Mouse (Mus musculus): ENCODE results near the gene Ctsk. TPM values are rescaled to one million over a fixed set of nuclear protein-coding genes. Genes with fewer than 3 reads are reported as not detected.
A peak's percentile ranks its signal among the peaks of the same experiment; 100 is the strongest.

Ctsk gene
- polyA plus RNA-seq (2014; fragmentation: Nextera tagmentation; extraction: Ambion mirVana), result 2.6 and 2.8 TPM in 2 replicates

DNA sequence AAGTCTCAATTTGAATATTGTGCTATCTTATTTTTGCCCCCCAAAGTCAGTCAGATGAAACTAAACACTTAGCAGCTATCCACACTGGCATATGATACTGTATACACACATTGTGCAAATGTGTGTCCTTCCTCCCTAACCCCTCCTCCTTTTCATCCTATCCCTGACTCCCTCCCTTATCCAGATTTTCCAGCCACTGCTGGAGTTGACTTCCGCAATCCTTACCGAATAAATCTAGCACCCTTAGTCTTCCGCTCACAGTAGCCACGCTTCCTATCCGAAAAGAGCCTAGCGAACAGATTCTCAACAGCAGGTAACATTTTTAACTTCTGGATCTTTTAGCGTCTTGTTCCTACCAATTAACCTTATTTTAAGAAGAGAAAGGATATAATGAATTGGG, at the start of gene Ctsk:
Gene Ctsk (plus strand): TSS at position 233 of the 400 bp plus-strand sequence.
- H3K27ac ChIP-seq (ENCODE audit: low read depth), result peak within 1 kb of the TSS; percentile 18; the same call in 1 of the 2 replicates
- H3K9me3 ChIP-seq (ENCODE audit: low read depth, low read length), result no peaks in the 10 kb centered on the region
- H3K9ac ChIP-seq, result no peak within 1 kb of the TSS; the same call in 1 of the 2 replicates
- 70% methylated on average over 7 of the region's 7 CpGs for WGBS
- DNase-seq, result peak; percentile 32
- ATAC-seq (ENCODE audit: insufficient read depth), result no peak
- no peaks in the 10 kb centered on the region for H3K4me1 ChIP-seq (ENCODE audit: insufficient read depth)
- TF ChIP-seq CTCF (IDR thresholded peaks at IDR 0.05; ENCODE audit: low read depth), result no peak
- peak within 1 kb of the TSS; percentile 39; the same call in 1 of the 2 replicates for H3K4me2 ChIP-seq
- H3K36me3 ChIP-seq (ENCODE audit: insufficient read depth), result peaks cover 26% of the 10 kb centered on the region
- H3K27me3 ChIP-seq (ENCODE audit: insufficient read depth, low read length), result no peaks in the 10 kb centered on the region
- H3K4me3 ChIP-seq (ENCODE audit: low read depth, low read length), result no peak within 1 kb of the TSS; the same call in 1 of the 2 replicates

DNA sequence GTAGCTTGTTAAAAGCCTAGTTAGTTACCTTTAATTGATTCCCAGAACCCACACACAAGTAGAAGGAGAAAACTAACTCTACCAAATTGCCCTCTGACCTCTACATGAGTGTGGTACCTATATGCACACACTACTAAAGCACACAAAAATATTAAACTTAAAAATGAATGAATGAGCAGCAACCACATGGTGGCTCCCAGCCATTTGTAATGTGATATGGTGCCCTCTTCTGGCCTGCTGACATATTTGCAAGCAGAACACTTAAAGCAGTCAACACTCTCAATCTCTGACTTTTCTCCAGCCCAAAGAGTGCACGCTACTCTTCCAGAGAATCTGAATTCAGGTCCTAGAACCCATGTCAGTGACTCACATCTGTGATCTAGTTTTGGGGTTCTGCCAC, 48.6 kb upstream of the Ctsk start:
- TF ChIP-seq CTCF (IDR thresholded peaks at IDR 0.05; ENCODE audit: low read depth), result peak; percentile 78
- peaks cover 46% of the 10 kb centered on the region for H3K36me3 ChIP-seq (ENCODE audit: insufficient read depth)
- WGBS, result 49% methylated on average over 1 of the region's 1 CpGs
- H3K4me2 ChIP-seq, result no peak overlapping the region
- H3K9ac ChIP-seq, result no peak overlapping the region
- DNase-seq (peak; percentile 78), ATAC-seq (ENCODE audit: insufficient read depth) (no peak)
- H3K4me1 ChIP-seq (ENCODE audit: insufficient read depth), result no peaks in the 10 kb centered on the region
- no peaks in the 10 kb centered on the region for H3K27me3 ChIP-seq (ENCODE audit: insufficient read depth, low read length)
- no peak overlapping the region for H3K27ac ChIP-seq (ENCODE audit: low read depth)
- H3K9me3 ChIP-seq (ENCODE audit: low read depth, low read length), result no peaks in the 10 kb centered on the region
- no peak overlapping the region for H3K4me3 ChIP-seq (ENCODE audit: low read depth, low read length)

DNA sequence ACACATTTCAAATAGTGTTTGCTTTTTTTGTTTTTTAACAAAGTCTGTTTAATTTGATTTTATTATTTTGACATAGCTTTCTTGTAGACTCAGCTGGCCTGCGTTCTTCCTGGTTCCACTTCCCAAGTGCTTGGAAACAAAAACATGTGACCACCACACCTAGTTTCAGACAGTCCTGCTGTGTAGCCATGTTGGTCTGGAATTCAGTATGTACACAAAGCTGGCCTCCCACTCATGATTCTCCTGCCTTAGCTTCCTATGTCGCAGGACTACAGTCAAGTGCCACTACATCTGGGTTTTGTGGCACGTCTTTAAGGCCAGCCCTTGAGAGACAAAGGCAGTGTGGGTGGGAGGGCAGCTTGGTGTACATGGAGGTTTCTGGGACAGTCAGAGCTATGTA, 48.1 kb upstream of the Ctsk start:
- Histone ChIP-seq H3K4me3 (ENCODE audit: low read depth, low read length) (no peak overlapping the region), H3K36me3 (ENCODE audit: insufficient read depth) (peaks cover 46% of the 10 kb centered on the region), H3K9me3 (ENCODE audit: low read depth, low read length) (no peaks in the 10 kb centered on the region), H3K4me1 (ENCODE audit: insufficient read depth) (no peaks in the 10 kb centered on the region), H3K9ac (no peak overlapping the region), H3K27ac (ENCODE audit: low read depth) (no peak overlapping the region), H3K27me3 (ENCODE audit: insufficient read depth, low read length) (no peaks in the 10 kb centered on the region), H3K4me2 (no peak overlapping the region)
- 74% methylated on average over 3 of the region's 3 CpGs for WGBS
- no peak; the same call in 1 of the 2 replicates for ATAC-seq (ENCODE audit: insufficient read depth)
- DNase-seq, result no peak
- no peak for TF ChIP-seq CTCF (IDR thresholded peaks at IDR 0.05; ENCODE audit: low read depth)

DNA sequence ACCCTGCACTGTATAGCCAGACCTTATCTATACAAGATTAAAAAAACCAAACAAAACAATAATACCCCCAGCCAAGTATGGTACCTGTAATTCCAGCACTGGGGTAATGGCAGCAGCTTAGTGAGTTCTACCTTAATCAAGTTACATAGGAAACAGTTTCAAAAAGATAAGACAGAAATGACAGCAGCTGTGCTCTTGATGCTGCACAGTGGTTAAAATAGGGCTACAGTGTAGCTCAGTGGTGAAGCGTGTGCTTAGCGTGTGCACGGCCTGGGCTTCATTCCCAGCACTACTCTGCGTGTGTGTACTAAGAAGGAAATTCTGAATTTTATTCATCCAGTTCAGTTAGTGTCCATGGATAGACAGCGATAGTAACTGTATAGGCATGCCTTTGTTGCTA, 42.7 kb upstream of the Ctsk start:
- TF ChIP-seq CTCF (IDR thresholded peaks at IDR 0.05; ENCODE audit: low read depth), result no peak
- H3K9me3 ChIP-seq (ENCODE audit: low read depth, low read length), result no peaks in the 10 kb centered on the region
- no peak overlapping the region for H3K27ac ChIP-seq (ENCODE audit: low read depth)
- no peak for DNase-seq
- H3K4me1 ChIP-seq (ENCODE audit: insufficient read depth), result no peaks in the 10 kb centered on the region
- H3K4me3 ChIP-seq (ENCODE audit: low read depth, low read length), result no peak overlapping the region
- peaks cover 42% of the 10 kb centered on the region for H3K36me3 ChIP-seq (ENCODE audit: insufficient read depth)
- H3K9ac ChIP-seq, result no peak overlapping the region
- no peak overlapping the region for H3K4me2 ChIP-seq
- 93% methylated on average over 5 of the region's 5 CpGs for WGBS
- H3K27me3 ChIP-seq (ENCODE audit: insufficient read depth, low read length), result no peaks in the 10 kb centered on the region
- ATAC-seq (ENCODE audit: insufficient read depth), result no peak

DNA sequence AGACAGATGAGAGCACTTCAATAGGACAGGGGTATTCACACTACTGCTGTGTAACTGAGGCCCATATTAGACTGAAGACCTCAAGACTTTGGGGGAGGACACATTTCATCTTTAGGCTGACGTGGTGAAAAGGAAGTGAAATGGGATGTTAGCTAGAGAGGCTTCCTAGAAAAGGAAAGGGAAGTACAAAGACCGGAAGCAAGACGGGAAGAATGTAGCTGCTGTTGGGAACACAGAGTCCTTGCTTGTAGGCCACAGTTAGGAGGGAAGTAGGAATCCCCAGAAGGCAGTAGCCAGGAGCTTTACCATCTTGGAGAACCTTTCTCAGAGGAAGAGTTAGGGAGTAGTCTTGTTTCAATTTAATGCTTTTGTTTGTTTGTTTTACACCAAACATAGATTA, 41.3 kb upstream of the Ctsk start:
- DNase-seq (peak; percentile 11), ATAC-seq (ENCODE audit: insufficient read depth) (no peak)
- Histone ChIP-seq H3K4me3 (ENCODE audit: low read depth, low read length) (no peak overlapping the region), H3K4me2 (no peak overlapping the region), H3K36me3 (ENCODE audit: insufficient read depth) (peaks cover 33% of the 10 kb centered on the region), H3K27me3 (ENCODE audit: insufficient read depth, low read length) (no peaks in the 10 kb centered on the region), H3K9ac (no peak overlapping the region), H3K27ac (ENCODE audit: low read depth) (no peak overlapping the region), H3K9me3 (ENCODE audit: low read depth, low read length) (no peaks in the 10 kb centered on the region), H3K4me1 (ENCODE audit: insufficient read depth) (no peaks in the 10 kb centered on the region)
- TF ChIP-seq CTCF (IDR thresholded peaks at IDR 0.05; ENCODE audit: low read depth), result no peak
- WGBS, result 74% methylated on average over 3 of the region's 3 CpGs

DNA sequence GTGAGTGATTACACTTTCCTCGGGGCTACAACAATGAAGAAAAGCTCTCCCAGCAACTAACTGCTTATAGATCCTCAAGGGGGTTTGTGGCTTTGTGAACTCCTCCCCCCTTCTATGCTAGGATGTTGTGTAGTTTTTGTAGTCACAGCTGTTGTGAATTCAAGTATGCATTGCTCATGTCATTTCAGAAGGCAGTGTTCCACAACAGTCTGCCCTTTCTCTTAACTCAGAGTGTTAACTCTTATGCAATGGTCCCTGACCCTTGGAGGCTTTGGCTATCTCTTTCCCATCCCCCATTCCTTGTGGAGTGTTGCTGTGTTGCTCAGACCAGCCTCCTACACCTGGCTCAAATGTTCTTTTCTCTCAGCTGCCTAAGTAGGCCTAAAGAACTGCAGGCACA, 39.7 kb upstream of the Ctsk start:
- H3K9ac ChIP-seq, result no peak overlapping the region
- no peaks in the 10 kb centered on the region for H3K27me3 ChIP-seq (ENCODE audit: insufficient read depth, low read length)
- 78% methylated on average over 1 of the region's 1 CpGs for WGBS
- ATAC-seq (ENCODE audit: insufficient read depth) (no peak), DNase-seq (no peak)
- H3K27ac ChIP-seq (ENCODE audit: low read depth), result no peak overlapping the region
- no peaks in the 10 kb centered on the region for H3K9me3 ChIP-seq (ENCODE audit: low read depth, low read length)
- H3K4me3 ChIP-seq (ENCODE audit: low read depth, low read length), result no peak overlapping the region
- H3K36me3 ChIP-seq (ENCODE audit: insufficient read depth), result peaks cover 21% of the 10 kb centered on the region
- no peaks in the 10 kb centered on the region for H3K4me1 ChIP-seq (ENCODE audit: insufficient read depth)
- H3K4me2 ChIP-seq, result no peak overlapping the region
- no peak for TF ChIP-seq CTCF (IDR thresholded peaks at IDR 0.05; ENCODE audit: low read depth)

DNA sequence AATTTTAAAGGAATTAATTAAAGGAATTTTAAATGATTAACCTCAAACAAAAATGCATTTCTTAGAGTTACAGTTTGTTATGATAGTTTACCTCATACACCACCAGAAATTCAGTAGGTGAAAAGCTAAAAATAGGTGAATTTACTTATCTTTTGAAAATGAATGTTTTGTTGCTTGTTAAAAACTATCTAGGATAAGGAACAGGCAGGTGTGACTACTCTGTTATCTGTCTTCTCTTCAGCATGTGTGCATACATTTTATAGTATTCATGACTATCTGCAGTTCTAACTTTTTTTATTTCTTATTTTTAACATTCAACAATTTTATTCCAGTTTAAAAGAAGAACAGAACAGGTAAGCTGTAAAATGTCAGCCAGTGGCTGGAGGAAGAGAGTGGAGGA, 35.2 kb upstream of the Ctsk start:
- Histone ChIP-seq H3K9ac (no peak overlapping the region), H3K4me1 (ENCODE audit: insufficient read depth) (no peaks in the 10 kb centered on the region), H3K4me2 (no peak overlapping the region), H3K36me3 (ENCODE audit: insufficient read depth) (peaks cover 21% of the 10 kb centered on the region; the same call in 1 of the 2 replicates), H3K9me3 (ENCODE audit: low read depth, low read length) (no peaks in the 10 kb centered on the region), H3K4me3 (ENCODE audit: low read depth, low read length) (no peak overlapping the region), H3K27ac (ENCODE audit: low read depth) (no peak overlapping the region), H3K27me3 (ENCODE audit: insufficient read depth, low read length) (no peaks in the 10 kb centered on the region)
- TF ChIP-seq CTCF (IDR thresholded peaks at IDR 0.05; ENCODE audit: low read depth), result no peak
- ATAC-seq (ENCODE audit: insufficient read depth) (no peak), DNase-seq (no peak)

DNA sequence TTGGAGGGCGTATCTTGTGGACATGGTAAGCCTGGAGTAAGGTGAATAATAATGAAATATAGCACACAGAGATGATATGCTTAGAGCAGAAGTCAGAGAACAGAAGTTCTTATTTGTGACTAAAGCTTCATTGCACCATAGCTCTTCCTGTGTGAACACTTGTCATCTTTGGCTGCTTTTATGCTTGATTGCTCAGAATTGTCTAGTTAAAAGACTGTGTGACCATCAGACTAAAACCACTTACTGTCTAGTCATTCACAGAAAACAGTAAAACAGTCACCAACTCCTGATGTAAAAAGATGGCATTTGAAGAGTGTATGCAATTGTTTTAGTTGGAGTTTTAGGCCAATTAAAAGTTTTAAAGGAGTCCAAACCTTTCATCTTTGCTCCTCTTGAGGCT, 20.1 kb upstream of the Ctsk start:
- no peak for TF ChIP-seq CTCF (IDR thresholded peaks at IDR 0.05; ENCODE audit: low read depth)
- no peak for ATAC-seq (ENCODE audit: insufficient read depth)
- H3K27me3 ChIP-seq (ENCODE audit: insufficient read depth, low read length), result no peaks in the 10 kb centered on the region
- WGBS, result 96% methylated on average over 1 of the region's 1 CpGs
- H3K4me3 ChIP-seq (ENCODE audit: low read depth, low read length), result no peak overlapping the region
- no peak overlapping the region for H3K9ac ChIP-seq
- no peaks in the 10 kb centered on the region for H3K4me1 ChIP-seq (ENCODE audit: insufficient read depth)
- H3K36me3 ChIP-seq (ENCODE audit: insufficient read depth), result peaks cover 70% of the 10 kb centered on the region
- DNase-seq, result no peak
- no peak overlapping the region for H3K4me2 ChIP-seq
- H3K9me3 ChIP-seq (ENCODE audit: low read depth, low read length), result no peaks in the 10 kb centered on the region
- no peak overlapping the region for H3K27ac ChIP-seq (ENCODE audit: low read depth)
